Mouse (Mus musculus) hindbrain, postnatal 0 days (tissue): ENCODE data around the gene Emc1. TPM values are rescaled to one million over a fixed set of nuclear protein-coding genes. Genes with fewer than 3 reads are reported as not detected.
A peak's percentile ranks its signal among the peaks of the same experiment; 100 is the strongest.

Experiments used
- ATAC-seq: fragments of 200-750 bp; cut with Nextera tagmentation; 2 replicates; pipeline ENCODE4 v1.8.0; 2017; ENCODE audit warnings: mild to moderate bottlenecking, moderate TSS enrichment, moderate library complexity
- DNase-seq: peaks from one replicate; pipeline ENCODE4 v3.0.0-alpha.2; 2015; ENCODE audit warnings: low spot score
- H3K27ac ChIP-seq: fragments of 300-500 bp; sonication (generic); 2 replicates; pipeline ENCODE4 v1.5.1; 2014; ENCODE audit warnings: mild to moderate bottlenecking
- H3K27me3 ChIP-seq: fragments of 300-500 bp; sonication (generic); 2 replicates; pipeline ENCODE4 v1.6.1; 2014; ENCODE audit warnings: low read length, mixed read lengths; ENCODE audit not compliant: insufficient read depth
- H3K36me3 ChIP-seq: fragments of 300-500 bp; sonication (generic); 2 replicates; pipeline ENCODE4 v1.6.1; 2014; ENCODE audit warnings: low read length, mixed read lengths; ENCODE audit not compliant: insufficient read depth
- H3K4me1 ChIP-seq: fragments of 300-500 bp; sonication (generic); 2 replicates; pipeline ENCODE4 v1.6.1; 2014; ENCODE audit warnings: antibody characterized with exemption, low read length, mixed read lengths; ENCODE audit not compliant: insufficient read depth
- H3K4me2 ChIP-seq: fragments of 300-500 bp; sonication (generic); 2 replicates; pipeline ENCODE4 v1.6.1; 2014; ENCODE audit warnings: low read depth, mild to moderate bottlenecking, low read length, moderate library complexity, mixed read lengths
- H3K4me3 ChIP-seq: fragments of 300-500 bp; sonication (generic); 2 replicates; pipeline ENCODE4 v1.5.1; 2014; ENCODE audit warnings: low read length
- H3K9ac ChIP-seq: fragments of 300-500 bp; sonication (generic); replicated peaks from 2 replicates; pipeline ENCODE4 v1.6.1; 2014; ENCODE audit warnings: mild to moderate bottlenecking, low read length, moderate library complexity, mixed read lengths
- H3K9me3 ChIP-seq: fragments of 300-500 bp; sonication (generic); 2 replicates; pipeline ENCODE4 v1.6.1; 2016; ENCODE audit warnings: low read length, mixed read lengths
- CTCF ChIP-seq: IDR thresholded peaks from 2 replicates; pipeline ENCODE4 v1.5.1; 2016; ENCODE audit warnings: antibody characterized with exemption, control low read depth, low read depth
- WGBS: fragments of 180-500 bp; shearing (Covaris S2); extraction: QIAGEN DNeasy Blood & Tissue Kit; methylation state at CpG from one replicate; pipeline ENCODE4 v1.1.7; 2014; 5-methylcytosine and 5-hydroxymethylcytosine counted together
- polyA plus RNA-seq: library from polyadenylated mRNA; unstranded; fragments of >200 nt; fragmentation: Nextera tagmentation; extraction: Ambion mirVana; gene quantifications from 2 replicates; pipeline ENCODE4 v1.2.1, GENCODE M21; 2015
- total RNA-seq: library from RNA; depleted of rRNA; stranded (reverse); fragments of >200 nt; gene quantifications from 2 replicates; pipeline ENCODE4 v1.2.3, GENCODE M21; 2014

Emc1 gene
- total and polyA plus RNA-seq, 2 experiments from 2014 or later: 41.3 to 71.0 TPM

- Histone ChIP-seq H3K27ac (peak overlapping the region; percentile 97), H3K4me2 (peak overlapping the region; percentile 74), H3K36me3 (peaks cover 30% of the 10 kb centered on the region), H3K9me3 (no peaks in the 10 kb centered on the region), H3K27me3 (no peaks in the 10 kb centered on the region), H3K4me1 (peaks cover 15% of the 10 kb centered on the region), H3K4me3 (peak overlapping the region; percentile 78), H3K9ac (peak overlapping the region; percentile 92)
- peak; percentile 4 for DNase-seq
- WGBS: 0% methylated on average over 7 of the region's 7 CpGs
- ATAC-seq: 0 out of 2 replicates have a peak, but pooled peaks have one; percentile 8
- no peak for TF ChIP-seq CTCF
These were observed 445 bp downstream of the Emc1 start for GRCm38 (mm10) chr4:139352832-139353231.

- 0 out of 2 replicates have a peak, but pooled peaks have one; percentile 0 for TF ChIP-seq CTCF
- Histone ChIP-seq H3K27ac (no peak overlapping the region), H3K9me3 (no peaks in the 10 kb centered on the region), H3K4me2 (no peak overlapping the region), H3K27me3 (no peaks in the 10 kb centered on the region), H3K4me3 (no peak overlapping the region), H3K9ac (no peak overlapping the region), H3K4me1 (0 out of 2 replicates have a peak, but pooled peaks cover 3% of the 10 kb centered on the region), H3K36me3 (peaks cover 48% of the 10 kb centered on the region)
- no peak for DNase-seq
- 92% methylated on average over 3 of the region's 3 CpGs for WGBS
- ATAC-seq: no peak
These were observed 4.8 kb downstream of the Emc1 start for GRCm38 (mm10) chr4:139357211-139357610.

GRCm38 (mm10) chr4:139360761-139361548 lies 8.6 kb downstream of the Emc1 start:
- no peaks in the 10 kb centered on the region for H3K27me3 ChIP-seq
- H3K4me3 ChIP-seq: no peak overlapping the region
- no peak overlapping the region for H3K4me2 ChIP-seq
- TF ChIP-seq CTCF: no peak
- ATAC-seq (no peak), DNase-seq (no peak)
- H3K9ac ChIP-seq: no peak overlapping the region
- no peaks in the 10 kb centered on the region for H3K9me3 ChIP-seq
- no peaks in the 10 kb centered on the region for H3K4me1 ChIP-seq
- peaks cover 83% of the 10 kb centered on the region for H3K36me3 ChIP-seq
- H3K27ac ChIP-seq: no peak overlapping the region
- 95% methylated on average over 11 of the region's 11 CpGs for WGBS

GRCm38 (mm10) chr4:139367336-139367735 lies 14.9 kb downstream of the Emc1 start:
- ATAC-seq (no peak), DNase-seq (no peak)
- H3K9me3 ChIP-seq: no peaks in the 10 kb centered on the region
- H3K4me2 ChIP-seq: no peak overlapping the region
- 99% methylated on average over 3 of the region's 3 CpGs for WGBS
- peaks cover 93% of the 10 kb centered on the region for H3K36me3 ChIP-seq
- H3K27me3 ChIP-seq: no peaks in the 10 kb centered on the region
- H3K4me1 ChIP-seq: no peaks in the 10 kb centered on the region
- H3K4me3 ChIP-seq: no peak overlapping the region
- H3K9ac ChIP-seq: no peak overlapping the region
- no peak overlapping the region for H3K27ac ChIP-seq
- TF ChIP-seq CTCF: no peak

DNA sequence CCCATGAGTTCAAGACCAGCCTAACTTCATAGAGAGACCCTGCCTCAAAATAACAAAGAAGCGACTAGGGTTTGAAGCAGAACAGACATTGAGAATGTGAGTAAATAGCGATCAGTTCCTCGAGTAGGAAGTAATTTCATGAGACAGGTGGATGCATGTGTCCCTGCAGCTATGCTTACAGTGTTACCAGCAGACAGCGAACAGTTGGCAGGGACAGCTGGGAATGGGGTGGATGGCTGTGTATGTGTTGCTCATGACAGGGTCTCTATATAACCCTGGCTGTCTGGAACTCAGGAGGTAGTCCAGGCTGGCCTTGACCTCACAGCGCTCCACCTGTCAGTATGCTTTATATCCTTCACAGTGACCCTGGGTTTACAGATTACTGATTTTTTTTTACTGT lies 15.7 kb downstream of the Emc1 start:
- no peaks in the 10 kb centered on the region for H3K27me3 ChIP-seq
- H3K27ac ChIP-seq: no peak overlapping the region
- 97% methylated on average over 5 of the region's 5 CpGs for WGBS
- no peaks in the 10 kb centered on the region for H3K4me1 ChIP-seq
- no peaks in the 10 kb centered on the region for H3K9me3 ChIP-seq
- peaks cover 93% of the 10 kb centered on the region for H3K36me3 ChIP-seq
- no peak for DNase-seq
- ATAC-seq: no peak
- no peak overlapping the region for H3K4me3 ChIP-seq
- H3K9ac ChIP-seq: no peak overlapping the region
- no peak overlapping the region for H3K4me2 ChIP-seq
- no peak for TF ChIP-seq CTCF

GRCm38 (mm10) chr4:139373130-139373529 lies 20.7 kb downstream of the Emc1 start:
- peaks cover 83% of the 10 kb centered on the region for H3K36me3 ChIP-seq
- ATAC-seq (no peak), DNase-seq (no peak)
- no peaks in the 10 kb centered on the region for H3K4me1 ChIP-seq
- no peak for TF ChIP-seq CTCF
- no peaks in the 10 kb centered on the region for H3K27me3 ChIP-seq
- H3K4me3 ChIP-seq: no peak overlapping the region
- no peak overlapping the region for H3K27ac ChIP-seq
- 93% methylated on average over 4 of the region's 4 CpGs for WGBS
- no peak overlapping the region for H3K4me2 ChIP-seq
- H3K9me3 ChIP-seq: no peaks in the 10 kb centered on the region
- H3K9ac ChIP-seq: no peak overlapping the region

DNA sequence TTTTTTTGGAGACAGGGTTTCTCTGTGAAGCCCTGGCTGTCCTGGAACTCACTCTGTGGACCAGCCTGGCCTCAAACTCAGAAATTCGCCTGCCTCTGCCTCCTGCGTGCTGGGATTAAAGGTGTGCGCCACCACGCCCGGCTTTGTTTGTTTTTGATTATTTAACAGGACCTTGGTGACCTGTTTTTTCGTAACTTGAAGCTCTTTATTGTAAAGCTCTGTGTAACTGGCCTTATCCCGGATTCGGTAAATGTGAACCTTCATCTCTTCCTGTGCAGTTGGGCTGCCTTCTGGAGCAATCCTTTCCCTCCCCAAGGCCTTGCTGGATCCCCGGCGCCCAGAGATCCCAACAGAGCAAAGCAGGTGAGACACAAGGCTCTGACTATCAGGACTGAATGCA lies 21.1 kb downstream of the Emc1 start:
- ATAC-seq: no peak
- DNase-seq: no peak
- no peak overlapping the region for H3K9ac ChIP-seq
- H3K27me3 ChIP-seq: no peaks in the 10 kb centered on the region
- no peaks in the 10 kb centered on the region for H3K4me1 ChIP-seq
- no peak overlapping the region for H3K4me3 ChIP-seq
- no peak overlapping the region for H3K27ac ChIP-seq
- peaks cover 79% of the 10 kb centered on the region for H3K36me3 ChIP-seq
- TF ChIP-seq CTCF: no peak
- H3K4me2 ChIP-seq: no peak overlapping the region
- WGBS: 95% methylated on average over 10 of the region's 10 CpGs
- H3K9me3 ChIP-seq: no peaks in the 10 kb centered on the region
